8 mouse cellular contexts compared by ENCODE assay signal in genomic region chr15:81810150-81810549, GRCm38 (mm10). TPM values are rescaled to one million over a fixed set of nuclear protein-coding genes. Genes with fewer than 3 reads are reported as not detected.
DNase-seq lines count a peak whose midpoint lies in the region; ATAC-seq and TF ChIP-seq lines count a peak whose summit lies in the region.

No protein-coding gene starts in this region.

- peak; percentile 33 for ATAC-seq in Patski
- ATAC-seq in hindbrain, embryonic 13.5 days (ENCODE audit: low FRiP score) = no peak
- peak; percentile 67 for ATAC-seq in lung, postnatal 0 days

- peak overlapping the region; percentile 76 for H3K4me3 ChIP-seq in hindbrain, embryonic 13.5 days
- peak overlapping the region; percentile 76 for H3K4me3 ChIP-seq in lung, postnatal 0 days (ENCODE audit: low read depth, low read length)

- peak; percentile 91 for TF ChIP-seq EP300 in lung, postnatal 0 days (IDR thresholded peaks at IDR 0.05)

- TF ChIP-seq CTCF in Patski (IDR thresholded peaks at IDR 0.05) = no peak
- TF ChIP-seq CTCF in lung, postnatal 0 days (IDR thresholded peaks at IDR 0.05) = no peak

- in situ Hi-C loops in Patski (cut with MboI; ENCODE audit: low pct_unique_long_range_greater_than_20kb) = no loop called here

- H3K4me1 ChIP-seq in hindbrain, embryonic 13.5 days (replicated peaks) = peaks cover 52% of the 10 kb centered on the region
- H3K4me1 ChIP-seq in lung, postnatal 0 days (ENCODE audit: insufficient read depth, low read depth, low read length) = peaks cover 31% of the 10 kb centered on the region

- H3K9ac ChIP-seq in hindbrain, embryonic 13.5 days = peak overlapping the region; percentile 73
- peak overlapping the region; percentile 76 for H3K9ac ChIP-seq in lung, postnatal 0 days (replicated peaks; ENCODE audit: low read depth)

- H3K36me3 ChIP-seq in hindbrain, embryonic 13.5 days = peaks cover 4% of the 10 kb centered on the region
- H3K36me3 ChIP-seq in lung, postnatal 0 days (ENCODE audit: insufficient read depth, low read length) = 0 out of 2 replicates have a peak, but pooled peaks cover 5% of the 10 kb centered on the region

- H3K4me2 ChIP-seq in hindbrain, embryonic 13.5 days = peak overlapping the region; percentile 82
- peak overlapping the region; percentile 89 for H3K4me2 ChIP-seq in lung, postnatal 0 days (replicated peaks; ENCODE audit: low read depth, low read length)

- POLR2A ChIA-PET in Patski (lab: Charles Lee) = interaction anchor here (0.9 to 1.5 kb wide), 2 partner anchors 8 to 48 kb away, joined by 4 read pairs; partner anchors contain the start of genes Tef and Tob2

- H3K27me3 ChIP-seq in Patski = no peaks in the 10 kb centered on the region
- no peaks in the 10 kb centered on the region for H3K27me3 ChIP-seq in hindbrain, embryonic 13.5 days
- H3K27me3 ChIP-seq in lung, postnatal 0 days (replicated peaks; ENCODE audit: insufficient read depth, low read length) = no peaks in the 10 kb centered on the region

- no peaks in the 10 kb centered on the region for H3K9me3 ChIP-seq in hindbrain, embryonic 13.5 days
- no peaks in the 10 kb centered on the region for H3K9me3 ChIP-seq in lung, postnatal 0 days (ENCODE audit: low read length)

- CTCF ChIA-PET in Patski (lab: Charles Lee) = interaction anchor here (1.0 to 1.2 kb wide), 2 partner anchors 27 to 58 kb away, joined by 3 read pairs; no protein-coding TSS in a partner anchor

- under 1% methylated on average over 10 of the region's 10 CpGs for WGBS in hindbrain, embryonic 13.5 days
- WGBS in lung, postnatal 0 days = under 1% methylated on average over 10 of the region's 10 CpGs

- H3K27ac ChIP-seq in hindbrain, embryonic 13.5 days = peak overlapping the region; percentile 88
- H3K27ac ChIP-seq in lung, postnatal 0 days (ENCODE audit: low read length) = peak overlapping the region; percentile 99

- peak; percentile 88 for DNase-seq in Patski (ENCODE audit: low read depth, low spot score)
- DNase-seq in cerebellum, postnatal 10 days = peak; percentile 92 to 93
- peak; percentile 67 to 78 for DNase-seq in frontal cortex, postnatal 36 days (ENCODE audit: low spot score in 2 of 2)
- DNase-seq in layer of hippocampus, postnatal 14 days (ENCODE audit: low spot score in 2 of 2) = peak; percentile 75 to 91
- peak; percentile 98 for DNase-seq in lung, postnatal 0 days (ENCODE audit: low spot score)
- DNase-seq in retina, postnatal 7 days (ENCODE audit: low read depth, low spot score) = peak; percentile 57
- peak; percentile 71 for DNase-seq in urinary bladder, postnatal 10 days (ENCODE audit: low spot score)

RNA-seq across cellular contexts. Expression of gene Tef, which starts 7.9 kb away (rescaled TPM):
- polyA plus RNA-seq in Patski (2021) = 61.5 TPM
- 22.3 and 22.4 TPM in 2 replicates for polyA plus RNA-seq in hindbrain, embryonic 13.5 days (2015; fragmentation: Nextera tagmentation; extraction: Ambion mirVana)
- total RNA-seq in layer of hippocampus, postnatal 14 days (2021) = 100 to 1,000 TPM; 184 TPM
- 38.6 and 44.0 TPM in 2 replicates for polyA plus RNA-seq in lung, postnatal 0 days (2015; fragmentation: Nextera tagmentation; extraction: Ambion mirVana)

RNA-seq across cellular contexts. Expression of gene Tob2, which starts 48.4 kb away (rescaled TPM):
- polyA plus RNA-seq in Patski (2021) = 27.3 TPM
- polyA plus RNA-seq in hindbrain, embryonic 13.5 days (2015; fragmentation: Nextera tagmentation; extraction: Ambion mirVana) = 15.6 and 15.7 TPM in 2 replicates
- total RNA-seq in layer of hippocampus, postnatal 14 days (2021) = 10 to 100 TPM; 24.6 to 31.6 TPM
- polyA plus RNA-seq in lung, postnatal 0 days (2015; fragmentation: Nextera tagmentation; extraction: Ambion mirVana) = 24.8 and 30.0 TPM in 2 replicates
